Mouse (Mus musculus) G1E (cell line): Measurements from ENCODE around the gene Pex13.

Experiments
- CTCF ChIP-seq: IDR thresholded peaks from 2 replicates; pipeline ENCODE4 v1.5.1; 2012; ENCODE audit warnings: low read depth, low read length, inconsistent platforms, mixed read lengths
- GATA1 ChIP-seq: IDR thresholded peaks from 2 replicates; pipeline ENCODE4 v1.6.1; 2012; ENCODE audit warnings: borderline replicate concordance, low read length, inconsistent platforms, mixed read lengths
- GATA2 ChIP-seq: IDR thresholded peaks from 2 replicates; pipeline ENCODE4 v1.6.1; 2012; ENCODE audit warnings: low read depth, low read length, inconsistent platforms, borderline replicate concordance
- POLR2AphosphoS5 ChIP-seq: IDR thresholded peaks from 2 replicates; pipeline ENCODE4 v1.6.1; 2012; ENCODE audit warnings: low read depth, low read length, inconsistent platforms; ENCODE audit not compliant: insufficient replicate concordance

- no peak for TF ChIP-seq CTCF
- no peak for TF ChIP-seq POLR2AphosphoS5
- no peak for TF ChIP-seq GATA1
- no peak for TF ChIP-seq GATA2
Observed at GRCm38 (mm10) chr11:23630664-23631063, 35.1 kb downstream of the Pex13 start.
